Mouse (Mus musculus): ENCODE results near the gene Adamtsl4. TPM values are rescaled to one million over a fixed set of nuclear protein-coding genes. Genes with fewer than 3 reads are reported as not detected.
"Not testable (repeated sequence)": the region's sequence is repeated elsewhere in the genome, so short reads cannot be mapped to it uniquely, and the experiment has no call there.

Adamtsl4 gene
- polyA plus RNA-seq, 1 experiment from 2014 or later, result 0.96 TPM

GRCm38 (mm10) chr3:95672861-95673706 lies 14.6 kb downstream of the Adamtsl4 start:
- WGBS, result 64% methylated on average over 10 of the region's 10 CpGs
- H3K27ac ChIP-seq, result no peak overlapping the region

GRCm38 (mm10) chr3:95672461-95672860 lies 15.3 kb downstream of the Adamtsl4 start:
- H3K27ac ChIP-seq, result no peak overlapping the region
- H3K4me1 ChIP-seq, result peaks cover 51% of the 10 kb centered on the region
- H3K4me3 ChIP-seq, result no peak overlapping the region
- no peaks in the 10 kb centered on the region for H3K9me3 ChIP-seq
- peaks cover 17% of the 10 kb centered on the region for H3K36me3 ChIP-seq
- 68% methylated on average over 3 of the region's 3 CpGs for WGBS
- no peak overlapping the region for H3K9ac ChIP-seq
- no peak for ATAC-seq (ENCODE audit: low FRiP score, low read depth)
- no peaks in the 10 kb centered on the region for H3K27me3 ChIP-seq (replicated peaks)
- H3K4me2 ChIP-seq (replicated peaks), result no peak overlapping the region

More at GRCm38 (mm10) chr3:95672861-95673706, 14.6 kb downstream of the Adamtsl4 start:
- H3K4me3 ChIP-seq, result no peak overlapping the region
- peak overlapping the region; percentile 31; the same call in 1 of the 2 replicates for H3K4me2 ChIP-seq (replicated peaks)
- peak overlapping the region; percentile 8; the same call in 1 of the 2 replicates for H3K9ac ChIP-seq
- H3K4me1 ChIP-seq, result peaks cover 47% of the 10 kb centered on the region
- H3K36me3 ChIP-seq, result peaks cover 20% of the 10 kb centered on the region
- no peaks in the 10 kb centered on the region for H3K27me3 ChIP-seq (replicated peaks)
- ATAC-seq (ENCODE audit: low FRiP score, low read depth), result no peak
- H3K9me3 ChIP-seq, result no peaks in the 10 kb centered on the region

GRCm38 (mm10) chr3:95671201-95671600 lies 16.5 kb downstream of the Adamtsl4 start:
- Histone ChIP-seq H3K27ac (no peak overlapping the region), H3K4me1 (peaks cover 59% of the 10 kb centered on the region), H3K4me3 (no peak overlapping the region), H3K4me2 (replicated peaks) (no peak overlapping the region), H3K9me3 (no peaks in the 10 kb centered on the region), H3K27me3 (replicated peaks) (no peaks in the 10 kb centered on the region), H3K36me3 (peaks cover 17% of the 10 kb centered on the region), H3K9ac (no peak overlapping the region)
- no peak for ATAC-seq (ENCODE audit: low FRiP score, low read depth)
- WGBS, result 90% methylated on average over 5 of the region's 5 CpGs

- not testable (repeated sequence) for ATAC-seq (ENCODE audit: low FRiP score, low read depth); H3K9me3 ChIP-seq; H3K4me3 ChIP-seq; H3K4me2 ChIP-seq (replicated peaks); H3K27ac ChIP-seq; H3K27me3 ChIP-seq (replicated peaks); H3K9ac ChIP-seq
- Histone ChIP-seq H3K4me1 (peaks cover 53% of the 10 kb centered on the region), H3K36me3 (peaks cover 19% of the 10 kb centered on the region)
- WGBS, result 96% methylated on average over 3 of the region's 3 CpGs
These were observed 17.3 kb downstream of the Adamtsl4 start for GRCm38 (mm10) chr3:95670419-95670818.

- peaks cover 28% of the 10 kb centered on the region for H3K36me3 ChIP-seq
- H3K4me2 ChIP-seq (replicated peaks), result no peak overlapping the region
- no peaks in the 10 kb centered on the region for H3K9me3 ChIP-seq
- no peak overlapping the region for H3K4me3 ChIP-seq
- no peak for ATAC-seq (ENCODE audit: low FRiP score, low read depth)
- no peak overlapping the region for H3K9ac ChIP-seq
- H3K4me1 ChIP-seq, result peaks cover 42% of the 10 kb centered on the region
- 90% methylated on average over 3 of the region's 3 CpGs for WGBS
- H3K27me3 ChIP-seq (replicated peaks), result no peaks in the 10 kb centered on the region
- H3K27ac ChIP-seq, result no peak overlapping the region
These were observed 18.4 kb downstream of the Adamtsl4 start for GRCm38 (mm10) chr3:95669309-95669665.

GRCm38 (mm10) chr3:95668589-95669308 lies 19.0 kb downstream of the Adamtsl4 start:
- Histone ChIP-seq H3K27me3 (replicated peaks) (no peaks in the 10 kb centered on the region), H3K4me3 (no peak overlapping the region), H3K4me2 (replicated peaks) (no peak overlapping the region), H3K9ac (no peak overlapping the region), H3K9me3 (no peaks in the 10 kb centered on the region), H3K27ac (no peak overlapping the region), H3K36me3 (peaks cover 29% of the 10 kb centered on the region), H3K4me1 (peaks cover 36% of the 10 kb centered on the region)
- 89% methylated on average over 7 of the region's 7 CpGs for WGBS
- no peak for ATAC-seq (ENCODE audit: low FRiP score, low read depth)

- peaks cover 32% of the 10 kb centered on the region for H3K36me3 ChIP-seq
- peaks cover 34% of the 10 kb centered on the region for H3K4me1 ChIP-seq
- no peaks in the 10 kb centered on the region for H3K27me3 ChIP-seq (replicated peaks)
- H3K4me3 ChIP-seq, result no peak overlapping the region
- no peak overlapping the region for H3K9ac ChIP-seq
- 38% methylated on average over 7 of the region's 7 CpGs for WGBS
- no peaks in the 10 kb centered on the region for H3K9me3 ChIP-seq
- 0 out of 2 replicates have a peak overlapping the region, but pooled peaks have one; percentile 0 for H3K4me2 ChIP-seq (replicated peaks)
- ATAC-seq (ENCODE audit: low FRiP score, low read depth), result 0 out of 2 replicates have a peak, but pooled peaks have one; percentile 45
- H3K27ac ChIP-seq, result peak overlapping the region; percentile 33; the same call in 1 of the 2 replicates
These were observed 19.7 kb downstream of the Adamtsl4 start for GRCm38 (mm10) chr3:95668026-95668425.

GRCm38 (mm10) chr3:95667521-95667920 lies 20.2 kb downstream of the Adamtsl4 start:
- Histone ChIP-seq H3K36me3 (peaks cover 35% of the 10 kb centered on the region), H3K4me1 (peaks cover 34% of the 10 kb centered on the region), H3K27ac (peak overlapping the region; percentile 33; the same call in 1 of the 2 replicates), H3K27me3 (replicated peaks) (no peaks in the 10 kb centered on the region), H3K4me3 (no peak overlapping the region), H3K4me2 (replicated peaks) (0 out of 2 replicates have a peak overlapping the region, but pooled peaks have one; percentile 0), H3K9ac (no peak overlapping the region), H3K9me3 (no peaks in the 10 kb centered on the region)
- ATAC-seq (ENCODE audit: low FRiP score, low read depth), result no peak
- WGBS, result 72% methylated on average over 4 of the region's 4 CpGs

- H3K4me3 ChIP-seq, result no peak overlapping the region
- peaks cover 40% of the 10 kb centered on the region for H3K4me1 ChIP-seq
- no peak overlapping the region for H3K9ac ChIP-seq
- H3K27me3 ChIP-seq (replicated peaks), result no peaks in the 10 kb centered on the region
- H3K9me3 ChIP-seq, result no peaks in the 10 kb centered on the region
- H3K4me2 ChIP-seq (replicated peaks), result no peak overlapping the region
- ATAC-seq (ENCODE audit: low FRiP score, low read depth), result no peak
- H3K36me3 ChIP-seq, result peaks cover 43% of the 10 kb centered on the region
- 71% methylated on average over 6 of the region's 6 CpGs for WGBS
- H3K27ac ChIP-seq, result no peak overlapping the region
These were observed 21.4 kb downstream of the Adamtsl4 start for GRCm38 (mm10) chr3:95666124-95666844.

- H3K4me1 ChIP-seq, result peaks cover 52% of the 10 kb centered on the region
These were observed 22.8 kb downstream of the Adamtsl4 start for GRCm38 (mm10) chr3:95664940-95665352.

GRCm38 (mm10) chr3:95663969-95664608 lies 23.6 kb downstream of the Adamtsl4 start:
- Histone ChIP-seq H3K9me3 (no peaks in the 10 kb centered on the region), H3K27me3 (replicated peaks) (no peaks in the 10 kb centered on the region), H3K9ac (no peak overlapping the region), H3K27ac (no peak overlapping the region), H3K4me2 (replicated peaks) (no peak overlapping the region), H3K36me3 (peaks cover 45% of the 10 kb centered on the region), H3K4me3 (no peak overlapping the region), H3K4me1 (peaks cover 52% of the 10 kb centered on the region)
- ATAC-seq (ENCODE audit: low FRiP score, low read depth), result no peak
- WGBS, result 96% methylated on average over 3 of the region's 3 CpGs

More at GRCm38 (mm10) chr3:95664940-95665352, 22.8 kb downstream of the Adamtsl4 start:
- no peak overlapping the region for H3K27ac ChIP-seq
- no peak overlapping the region for H3K4me3 ChIP-seq
- H3K36me3 ChIP-seq, result peaks cover 51% of the 10 kb centered on the region
- no peak overlapping the region for H3K9ac ChIP-seq
- no peak for ATAC-seq (ENCODE audit: low FRiP score, low read depth)
- WGBS, result 93% methylated on average over 4 of the region's 4 CpGs
- no peaks in the 10 kb centered on the region for H3K9me3 ChIP-seq
- no peaks in the 10 kb centered on the region for H3K27me3 ChIP-seq (replicated peaks)
- H3K4me2 ChIP-seq (replicated peaks), result no peak overlapping the region
